26 mouse cellular contexts compared by ENCODE assay signal in the genomic region with DNA sequence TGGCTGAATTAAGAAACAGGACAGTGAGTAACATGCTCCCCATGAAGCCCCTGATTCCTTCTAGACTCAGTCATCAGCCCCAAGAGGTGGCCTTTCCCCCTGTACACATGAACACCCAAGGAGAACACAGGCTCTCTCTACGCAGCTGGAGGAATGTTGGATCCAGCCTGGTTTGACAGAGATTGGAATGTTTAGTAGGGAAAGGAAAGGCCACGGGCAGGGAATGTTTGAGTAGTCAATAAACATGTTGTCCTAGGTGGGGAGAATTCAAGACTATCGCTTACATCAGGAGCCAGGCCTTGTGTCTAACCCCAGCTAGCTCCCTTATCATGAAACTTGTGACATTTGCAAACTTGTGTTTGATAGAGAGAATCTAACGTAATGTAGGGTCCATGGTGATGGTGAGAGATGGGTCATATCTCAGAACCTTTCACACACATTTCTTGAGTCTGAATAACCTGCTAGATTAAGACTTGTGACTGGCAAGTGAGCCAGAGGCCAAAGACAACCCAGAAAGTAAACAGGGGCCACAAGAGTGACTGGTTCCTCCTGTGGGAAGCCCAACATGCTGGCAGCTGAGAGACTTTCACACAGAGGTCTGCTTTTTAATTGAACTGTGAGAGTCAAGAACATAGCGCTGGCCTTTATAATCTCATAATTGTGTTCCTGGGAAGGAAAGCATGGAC.
"Had no signal": no experiment of that assay in that cellular context is flagged by ENCODE, and none has a peak within 500 bp of the region (broad histone marks: within the 10 kb centered on the region; RNA-seq: fewer than 3 reads in every experiment).

No protein-coding gene starts in this region.

- H3K27ac ChIP-seq: heart, adult 2 months; heart, embryonic 10.5 days; hindbrain, embryonic 10.5 days; hindbrain, embryonic 12.5 days; hindbrain, embryonic 14.5 days; intestine, embryonic 15.5 days; kidney, embryonic 15.5 days; kidney, postnatal 0 days; limb, embryonic 13.5 days; limb, embryonic 15.5 days had no signal

- H3K27me3 ChIP-seq: heart, embryonic 12.5 days; hindbrain, embryonic 12.5 days; intestine, embryonic 15.5 days; kidney, embryonic 15.5 days; limb, embryonic 13.5 days; limb, embryonic 15.5 days had no signal

- H3K4me3 ChIP-seq: heart, adult 2 months; heart, embryonic 10.5 days; heart, embryonic 12.5 days; hindbrain, embryonic 10.5 days; hindbrain, embryonic 12.5 days; intestine, embryonic 15.5 days; kidney, embryonic 15.5 days; limb, embryonic 13.5 days; limb, embryonic 15.5 days had no signal

- H3K36me3 ChIP-seq: heart, embryonic 10.5 days; heart, embryonic 12.5 days; hindbrain, embryonic 10.5 days; hindbrain, embryonic 12.5 days; intestine, embryonic 15.5 days; limb, embryonic 13.5 days; limb, embryonic 15.5 days had no signal

- H3K4me2 ChIP-seq: heart, embryonic 12.5 days; hindbrain, embryonic 12.5 days; hindbrain, embryonic 14.5 days; intestine, embryonic 15.5 days; kidney, embryonic 15.5 days; limb, embryonic 13.5 days; limb, embryonic 15.5 days had no signal

- H3K9ac ChIP-seq: forebrain, postnatal 0 days; heart, embryonic 12.5 days; hindbrain, embryonic 12.5 days; hindbrain, embryonic 14.5 days; intestine, embryonic 15.5 days; kidney, embryonic 15.5 days; limb, embryonic 13.5 days; limb, embryonic 15.5 days had no signal

- H3K9me3 ChIP-seq: heart, embryonic 10.5 days; hindbrain, embryonic 10.5 days; hindbrain, embryonic 12.5 days; intestine, embryonic 15.5 days; kidney, embryonic 15.5 days; limb, embryonic 13.5 days; limb, embryonic 15.5 days had no signal

- ATAC-seq: forebrain, postnatal 0 days; hindbrain, embryonic 16.5 days; inflammation-experienced regulatory T-cells, adult 6 months; intestine, embryonic 15.5 days; intestine, postnatal 0 days had no signal

- H3K4me1 ChIP-seq: heart, embryonic 10.5 days; heart, embryonic 12.5 days; hindbrain, embryonic 10.5 days; hindbrain, embryonic 12.5 days; intestine, embryonic 15.5 days; kidney, embryonic 15.5 days; limb, embryonic 13.5 days; limb, embryonic 15.5 days had no signal

- DNase-seq: forebrain, postnatal 0 days; gastrocnemius, postnatal 10 days; gastrocnemius, postnatal 25 days; heart, adult 2 months; heart, postnatal 10 days; heart, postnatal 4 days; kidney, adult 18-20 months; kidney, adult 9 months; kidney, postnatal 14 days; kidney, postnatal 36 days; layer of hippocampus, adult 9-11 months; layer of hippocampus, postnatal 36 days; left cerebral cortex, postnatal 4 days had no signal
